Mouse (Mus musculus) neural tube, embryonic 15.5 days (tissue): Measurements from ENCODE around the gene Rad23a. TPM values are rescaled to one million over a fixed set of nuclear protein-coding genes. Genes with fewer than 3 reads are reported as not detected.

Experiments used
- ATAC-seq: fragments of 200-750 bp; cut with Nextera tagmentation; 2 replicates; pipeline ENCODE4 v1.8.0; 2017; ENCODE audit warnings: mild to moderate bottlenecking, moderate TSS enrichment, moderate library complexity; ENCODE audit not compliant: low FRiP score
- H3K27ac ChIP-seq: fragments of 300-500 bp; sonication (generic); replicated peaks from 2 replicates; pipeline ENCODE4 v1.5.1; 2015; ENCODE audit warnings: mild to moderate bottlenecking, inconsistent platforms
- H3K27me3 ChIP-seq: fragments of 300-500 bp; sonication (generic); replicated peaks from 2 replicates; pipeline ENCODE4 v1.6.1; 2015; ENCODE audit warnings: inconsistent platforms
- H3K36me3 ChIP-seq: fragments of 300-500 bp; sonication (generic); 2 replicates; pipeline ENCODE4 v1.6.1; 2015; ENCODE audit warnings: inconsistent platforms
- H3K4me1 ChIP-seq: fragments of 300-500 bp; sonication (generic); 2 replicates; pipeline ENCODE4 v1.6.1; 2015; ENCODE audit warnings: inconsistent platforms
- H3K4me2 ChIP-seq: fragments of 300-500 bp; sonication (generic); 2 replicates; pipeline ENCODE4 v1.6.1; 2015; ENCODE audit warnings: inconsistent platforms, mild to moderate bottlenecking, moderate library complexity
- H3K4me3 ChIP-seq: fragments of 300-500 bp; sonication (generic); replicated peaks from 2 replicates; pipeline ENCODE4 v1.5.1; 2015; ENCODE audit warnings: mild to moderate bottlenecking, inconsistent platforms
- H3K9ac ChIP-seq: fragments of 300-500 bp; sonication (generic); replicated peaks from 2 replicates; pipeline ENCODE4 v1.6.1; 2015; ENCODE audit warnings: mild to moderate bottlenecking, inconsistent platforms
- H3K9me3 ChIP-seq: fragments of 300-500 bp; sonication (generic); replicated peaks from 2 replicates; pipeline ENCODE4 v1.6.1; 2016; ENCODE audit warnings: inconsistent platforms
- WGBS: fragments of 180-500 bp; shearing (Covaris S2); methylation state at CpG from one replicate; pipeline ENCODE4 v1.1.7; 2015; ENCODE audit warnings: mixed read lengths; 5-methylcytosine and 5-hydroxymethylcytosine counted together
- polyA plus RNA-seq: library from polyadenylated mRNA; unstranded; fragments of >200 nt; fragmentation: Nextera tagmentation; extraction: Ambion mirVana; gene quantifications from 2 replicates; pipeline ENCODE4 v1.2.1, GENCODE M21; 2015

Rad23a gene
- polyA plus RNA-seq, 1 experiment from 2014 or later, result 71.3 TPM

GRCm38 (mm10) chr8:84793134-84793533, 47.3 kb downstream of the Rad23a start:
- ATAC-seq, result no peak
- H3K9ac ChIP-seq, result 0 out of 2 replicates have a peak overlapping the region, but pooled peaks have one; percentile 1
- peak overlapping the region; percentile 36 for H3K4me2 ChIP-seq
- no peaks in the 10 kb centered on the region for H3K36me3 ChIP-seq
- peaks cover 79% of the 10 kb centered on the region for H3K4me1 ChIP-seq
- H3K9me3 ChIP-seq, result no peaks in the 10 kb centered on the region
- peak overlapping the region; percentile 86 for H3K27ac ChIP-seq
- H3K27me3 ChIP-seq, result peaks cover 92% of the 10 kb centered on the region
- WGBS, result 77% methylated on average over 9 of the region's 9 CpGs
- no peak overlapping the region for H3K4me3 ChIP-seq

GRCm38 (mm10) chr8:84792429-84792947, 48.0 kb downstream of the Rad23a start:
- Histone ChIP-seq H3K9ac (no peak overlapping the region), H3K36me3 (no peaks in the 10 kb centered on the region), H3K9me3 (no peaks in the 10 kb centered on the region), H3K27me3 (peaks cover 91% of the 10 kb centered on the region), H3K4me3 (no peak overlapping the region), H3K27ac (peak overlapping the region; percentile 86), H3K4me1 (peaks cover 80% of the 10 kb centered on the region), H3K4me2 (no peak overlapping the region)
- no peak for ATAC-seq
- WGBS, result 77% methylated on average over 12 of the region's 12 CpGs

- Histone ChIP-seq H3K4me3 (no peak overlapping the region), H3K4me2 (no peak overlapping the region), H3K9me3 (no peaks in the 10 kb centered on the region), H3K9ac (no peak overlapping the region), H3K36me3 (no peaks in the 10 kb centered on the region), H3K27ac (peak overlapping the region; percentile 35), H3K4me1 (peaks cover 87% of the 10 kb centered on the region), H3K27me3 (peaks cover 91% of the 10 kb centered on the region)
- 64% methylated on average over 2 of the region's 2 CpGs for WGBS
- no peak for ATAC-seq
Observed at GRCm38 (mm10) chr8:84790537-84790936, 49.9 kb downstream of the Rad23a start.

GRCm38 (mm10) chr8:84789855-84790486, 50.5 kb downstream of the Rad23a start:
- 65% methylated on average over 9 of the region's 9 CpGs for WGBS
- H3K9ac ChIP-seq, result no peak overlapping the region
- ATAC-seq, result 0 out of 2 replicates have a peak, but pooled peaks have one; percentile 4
- no peak overlapping the region for H3K4me3 ChIP-seq
- no peaks in the 10 kb centered on the region for H3K9me3 ChIP-seq
- H3K4me1 ChIP-seq, result peaks cover 86% of the 10 kb centered on the region
- peaks cover 89% of the 10 kb centered on the region for H3K27me3 ChIP-seq
- H3K36me3 ChIP-seq, result no peaks in the 10 kb centered on the region
- H3K4me2 ChIP-seq, result peak overlapping the region; percentile 24; the same call in 1 of the 2 replicates
- H3K27ac ChIP-seq, result peak overlapping the region; percentile 54

- H3K4me1 ChIP-seq, result peaks cover 86% of the 10 kb centered on the region
- H3K36me3 ChIP-seq, result no peaks in the 10 kb centered on the region
- H3K9ac ChIP-seq, result no peak overlapping the region
- 50% methylated on average over 5 of the region's 5 CpGs for WGBS
- no peak overlapping the region for H3K4me3 ChIP-seq
- H3K27me3 ChIP-seq, result peaks cover 90% of the 10 kb centered on the region
- peak overlapping the region; percentile 54 for H3K27ac ChIP-seq
- H3K4me2 ChIP-seq, result peak overlapping the region; percentile 24
- no peak for ATAC-seq
- no peaks in the 10 kb centered on the region for H3K9me3 ChIP-seq
Observed at GRCm38 (mm10) chr8:84789345-84789744, 51.1 kb downstream of the Rad23a start.

GRCm38 (mm10) chr8:84788896-84789295, 51.6 kb downstream of the Rad23a start:
- H3K9me3 ChIP-seq, result no peaks in the 10 kb centered on the region
- H3K27ac ChIP-seq, result peak overlapping the region; percentile 54
- WGBS, result 25% methylated on average over 11 of the region's 11 CpGs
- H3K4me3 ChIP-seq, result no peak overlapping the region
- H3K27me3 ChIP-seq, result peaks cover 90% of the 10 kb centered on the region
- H3K9ac ChIP-seq, result no peak overlapping the region
- peaks cover 88% of the 10 kb centered on the region for H3K4me1 ChIP-seq
- no peaks in the 10 kb centered on the region for H3K36me3 ChIP-seq
- peak overlapping the region; percentile 24 for H3K4me2 ChIP-seq
- ATAC-seq, result no peak

GRCm38 (mm10) chr8:84787523-84788302, 52.8 kb downstream of the Rad23a start:
- Histone ChIP-seq H3K27ac (no peak overlapping the region), H3K36me3 (no peaks in the 10 kb centered on the region), H3K4me3 (no peak overlapping the region), H3K9me3 (no peaks in the 10 kb centered on the region), H3K4me2 (no peak overlapping the region), H3K4me1 (peaks cover 85% of the 10 kb centered on the region), H3K9ac (no peak overlapping the region), H3K27me3 (peaks cover 91% of the 10 kb centered on the region)
- 23% methylated on average over 14 of the region's 14 CpGs for WGBS
- ATAC-seq, result no peak

- no peak overlapping the region for H3K27ac ChIP-seq
- H3K4me1 ChIP-seq, result peaks cover 81% of the 10 kb centered on the region
- peaks cover 92% of the 10 kb centered on the region for H3K27me3 ChIP-seq
- ATAC-seq, result no peak
- no peaks in the 10 kb centered on the region for H3K9me3 ChIP-seq
- no peak overlapping the region for H3K4me3 ChIP-seq
- no peak overlapping the region for H3K9ac ChIP-seq
- WGBS, result 13% methylated on average over 11 of the region's 11 CpGs
- no peaks in the 10 kb centered on the region for H3K36me3 ChIP-seq
- H3K4me2 ChIP-seq, result peak overlapping the region; percentile 48; the same call in 1 of the 2 replicates
Observed at GRCm38 (mm10) chr8:84786801-84787467, 53.5 kb downstream of the Rad23a start.

GRCm38 (mm10) chr8:84785756-84786677, 54.4 kb downstream of the Rad23a start:
- no peaks in the 10 kb centered on the region for H3K36me3 ChIP-seq
- H3K4me1 ChIP-seq, result peaks cover 85% of the 10 kb centered on the region
- H3K4me2 ChIP-seq, result peak overlapping the region; percentile 48
- H3K4me3 ChIP-seq, result 0 out of 2 replicates have a peak overlapping the region, but pooled peaks have one; percentile 0
- 7% methylated on average over 38 of the region's 38 CpGs for WGBS
- H3K27me3 ChIP-seq, result peaks cover 92% of the 10 kb centered on the region
- H3K9me3 ChIP-seq, result no peaks in the 10 kb centered on the region
- ATAC-seq, result no peak
- H3K27ac ChIP-seq, result peak overlapping the region; percentile 54
- H3K9ac ChIP-seq, result 0 out of 2 replicates have a peak overlapping the region, but pooled peaks have one; percentile 10

GRCm38 (mm10) chr8:84785506-84785755, 55.0 kb downstream of the Rad23a start:
- peaks cover 89% of the 10 kb centered on the region for H3K27me3 ChIP-seq
- no peaks in the 10 kb centered on the region for H3K36me3 ChIP-seq
- H3K4me1 ChIP-seq, result peaks cover 81% of the 10 kb centered on the region
- peak overlapping the region; percentile 54; the same call in 1 of the 2 replicates for H3K27ac ChIP-seq
- H3K9me3 ChIP-seq, result no peaks in the 10 kb centered on the region
- ATAC-seq, result no peak
- H3K9ac ChIP-seq, result 0 out of 2 replicates have a peak overlapping the region, but pooled peaks have one; percentile 7
- no peak overlapping the region for H3K4me3 ChIP-seq
- WGBS, result 16% methylated on average over 11 of the region's 11 CpGs
- H3K4me2 ChIP-seq, result peak overlapping the region; percentile 48; the same call in 1 of the 2 replicates
